Mouse (Mus musculus) midbrain, postnatal 0 days (tissue): ENCODE data around the gene Rbpjl. TPM values are rescaled to one million over a fixed set of nuclear protein-coding genes. Genes with fewer than 3 reads are reported as not detected.

Experiments
- ATAC-seq: fragments of 200-750 bp; cut with Nextera tagmentation; 2 replicates; pipeline ENCODE4 v1.8.0; 2017; ENCODE audit warnings: moderate number of reproducible peaks, mild to moderate bottlenecking, moderate TSS enrichment, moderate library complexity; ENCODE audit not compliant: low FRiP score
- DNase-seq: peaks from one replicate; pipeline ENCODE4 v3.0.0-alpha.2; 2015; ENCODE audit warnings: low spot score
- H3K27ac ChIP-seq: fragments of 300-500 bp; sonication (generic); 2 replicates; pipeline ENCODE4 v1.5.1; 2014; ENCODE audit warnings: low read depth, mild to moderate bottlenecking, low read length, mixed read lengths
- H3K27me3 ChIP-seq: fragments of 300-500 bp; sonication (generic); 2 replicates; pipeline ENCODE4 v1.6.1; 2014; ENCODE audit warnings: low read length, control low read depth, mixed read lengths; ENCODE audit not compliant: insufficient read depth
- H3K36me3 ChIP-seq: fragments of 300-500 bp; sonication (generic); 2 replicates; pipeline ENCODE4 v1.6.1; 2014; ENCODE audit warnings: low read length, control low read depth, mixed read lengths; ENCODE audit not compliant: insufficient read depth
- H3K4me1 ChIP-seq: fragments of 300-500 bp; sonication (generic); 2 replicates; pipeline ENCODE4 v1.6.1; 2014; ENCODE audit warnings: mild to moderate bottlenecking, control low read depth, antibody characterized with exemption, low read length, mixed read lengths; ENCODE audit not compliant: insufficient read depth
- H3K4me2 ChIP-seq: fragments of 300-500 bp; sonication (generic); 2 replicates; pipeline ENCODE4 v1.6.1; 2014; ENCODE audit warnings: low read depth, mild to moderate bottlenecking, low read length, mixed read lengths; ENCODE audit not compliant: poor library complexity, severe bottlenecking
- H3K4me3 ChIP-seq: fragments of 300-500 bp; sonication (generic); 2 replicates; pipeline ENCODE4 v1.5.1; 2014; ENCODE audit warnings: low read depth, mild to moderate bottlenecking, low read length, moderate library complexity
- H3K9ac ChIP-seq: fragments of 300-500 bp; sonication (generic); replicated peaks from 2 replicates; pipeline ENCODE4 v1.6.1; 2014; ENCODE audit warnings: mild to moderate bottlenecking, low read length, moderate library complexity, mixed read lengths; ENCODE audit not compliant: poor library complexity, severe bottlenecking
- H3K9me3 ChIP-seq: fragments of 300-500 bp; sonication (generic); 2 replicates; pipeline ENCODE4 v1.6.1; 2016; ENCODE audit warnings: low read length, control low read depth
- CTCF ChIP-seq: IDR thresholded peaks from 2 replicates; pipeline ENCODE4 v1.5.1; 2016; ENCODE audit warnings: antibody characterized with exemption, mild to moderate bottlenecking
- WGBS: fragments of 180-500 bp; shearing (Covaris S2); extraction: QIAGEN DNeasy Blood & Tissue Kit; methylation state at CpG from one replicate; pipeline ENCODE4 v1.1.7; 2014; 5-methylcytosine and 5-hydroxymethylcytosine counted together
- microRNA-seq: library from miRNA; unstranded; fragments of <30 nt; microRNA quantifications from one replicate; pipeline ENCODE4, GENCODE M21; 2016; ENCODE audit warnings: borderline number of aligned reads
- polyA plus RNA-seq: library from polyadenylated mRNA; unstranded; fragments of >200 nt; fragmentation: Nextera tagmentation; extraction: Ambion mirVana; gene quantifications from 2 replicates; pipeline ENCODE4 v1.2.1, GENCODE M21; 2015
- total RNA-seq: library from RNA; depleted of rRNA; stranded (reverse); fragments of >200 nt; gene quantifications from 2 replicates; pipeline ENCODE4 v1.2.3, GENCODE M21; 2014; rRNA removed

The Rbpjl gene
- total and polyA plus RNA-seq, 2 experiments from 2014 or later: 0.04 to 0.77 TPM

- Histone ChIP-seq H3K4me1 (0 out of 2 replicates have a peak, but pooled peaks cover 3% of the 10 kb centered on the region), H3K9ac (no peak overlapping the region), H3K4me2 (no peak overlapping the region), H3K27me3 (no peaks in the 10 kb centered on the region), H3K36me3 (no peaks in the 10 kb centered on the region), H3K4me3 (no peak overlapping the region), H3K9me3 (no peaks in the 10 kb centered on the region), H3K27ac (no peak overlapping the region)
- DNase-seq (no peak), ATAC-seq (no peak)
- TF ChIP-seq CTCF: no peak
- 69% methylated on average over 7 of the region's 7 CpGs for WGBS
These were observed 55.0 kb downstream of the Rbpjl start for GRCm38 (mm10) chr2:164457942-164458341.

GRCm38 (mm10) chr2:164458535-164458934 is 55.6 kb downstream of the Rbpjl start:
- Histone ChIP-seq H3K27me3 (no peaks in the 10 kb centered on the region), H3K36me3 (peaks cover 6% of the 10 kb centered on the region; the same call in 1 of the 2 replicates), H3K9ac (no peak overlapping the region), H3K9me3 (no peaks in the 10 kb centered on the region), H3K4me3 (no peak overlapping the region), H3K4me2 (no peak overlapping the region), H3K27ac (no peak overlapping the region), H3K4me1 (0 out of 2 replicates have a peak, but pooled peaks cover 3% of the 10 kb centered on the region)
- ATAC-seq (no peak), DNase-seq (no peak)
- no peak for TF ChIP-seq CTCF
- WGBS: 89% methylated on average over 8 of the region's 8 CpGs

DNA sequence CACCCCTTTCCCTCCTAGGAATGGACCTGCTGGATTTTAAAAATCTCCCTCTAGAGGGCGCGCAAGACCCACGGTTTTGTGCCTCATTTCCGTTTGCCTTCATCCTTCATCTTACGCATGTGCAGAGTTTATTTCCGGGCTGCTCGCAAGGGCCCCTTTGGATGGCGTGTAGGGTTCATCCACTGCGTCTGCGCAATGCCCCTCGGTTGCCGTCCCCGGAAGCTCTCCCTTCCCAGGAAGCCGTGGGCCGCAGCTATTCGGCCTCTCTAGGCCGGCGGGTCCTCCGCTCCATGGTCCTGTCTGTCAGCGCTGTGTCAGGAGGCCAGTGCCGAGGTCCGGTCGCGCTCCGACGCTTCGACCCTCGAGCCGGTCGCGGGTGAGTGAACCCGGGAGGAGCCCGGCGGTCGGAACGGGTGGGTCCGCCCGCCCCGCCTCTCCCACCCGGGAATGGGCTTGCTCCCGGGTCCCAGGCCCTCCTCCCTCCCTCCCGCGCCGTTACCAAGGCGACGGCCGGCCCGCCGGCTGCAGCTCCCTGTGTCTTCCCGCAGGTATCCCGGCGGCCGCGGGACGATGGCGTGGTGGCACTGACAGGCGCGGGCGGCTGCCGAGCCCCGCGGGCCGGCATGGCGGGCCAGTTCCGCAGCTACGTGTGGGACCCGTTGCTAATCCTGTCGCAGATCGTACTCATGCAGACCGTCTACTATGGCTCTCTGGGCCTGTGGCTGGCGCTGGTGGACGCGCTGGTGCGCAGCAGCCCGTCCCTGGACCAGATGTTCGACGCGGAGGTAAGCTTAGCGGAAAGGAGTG is 58.0 kb downstream of the Rbpjl start, which contains the start of gene Gm20458:
Gene Gm20458, plus strand, starts transcription at position 223 of the 807 bp plus-strand sequence.
- peak within 1 kb of the TSS; percentile 86 for H3K9ac ChIP-seq
- H3K9me3 ChIP-seq: no peaks in the 10 kb centered on the region
- TF ChIP-seq CTCF: peak; percentile 89
- H3K36me3 ChIP-seq: peaks cover 29% of the 10 kb centered on the region
- H3K4me1 ChIP-seq: 0 out of 2 replicates have a peak, but pooled peaks cover 3% of the 10 kb centered on the region
- ATAC-seq (peak; percentile 99), DNase-seq (peak; percentile 99)
- peak within 1 kb of the TSS; percentile 71 for H3K4me2 ChIP-seq
- peak within 1 kb of the TSS; percentile 69 for H3K4me3 ChIP-seq
- peak within 1 kb of the TSS; percentile 92 for H3K27ac ChIP-seq
- under 1% methylated on average over 69 of the region's 79 CpGs for WGBS
- H3K27me3 ChIP-seq: no peaks in the 10 kb centered on the region

Small RNA genes within 50 kb of the gene (microRNA-seq; reads per million reads assigned to microRNA genes)
- not detected for gene Mir7678

Other genes starting within 250 kb of the Rbpjl start
- 10.1 and 15.6 TPM in 2 replicates for gene Kcns1, start 232.0 kb upstream of the Rbpjl start, total RNA-seq
- 3.8 and 4.3 TPM in 2 replicates for gene Kcns1, start 232.0 kb upstream of the Rbpjl start, polyA plus RNA-seq
- gene Wfdc5, start 220.4 kb upstream of the Rbpjl start, total RNA-seq: not detected in 2 replicates
- not detected in 2 replicates for gene Wfdc5, start 220.4 kb upstream of the Rbpjl start, polyA plus RNA-seq
- gene Wfdc12, start 212.5 kb upstream of the Rbpjl start, total RNA-seq: not detected in 2 replicates
- not detected in 2 replicates for gene Wfdc12, start 212.5 kb upstream of the Rbpjl start, polyA plus RNA-seq
- not detected in 2 replicates for gene Wfdc15a, start 203.0 kb upstream of the Rbpjl start, total RNA-seq
- not detected in 2 replicates for gene Wfdc15a, start 203.0 kb upstream of the Rbpjl start, polyA plus RNA-seq
- not detected in 2 replicates for gene Wfdc15b, start 181.5 kb upstream of the Rbpjl start, total RNA-seq
- gene Wfdc15b, start 181.5 kb upstream of the Rbpjl start, polyA plus RNA-seq: not detected in 2 replicates
- gene Svs2, start 164.7 kb upstream of the Rbpjl start, total RNA-seq: not detected in 2 replicates
- gene Svs2, start 164.7 kb upstream of the Rbpjl start, polyA plus RNA-seq: not detected in 2 replicates
- not detected in 2 replicates for gene Svs3b, start 146.5 kb upstream of the Rbpjl start, total RNA-seq
- not detected in 2 replicates for gene Svs3b, start 146.5 kb upstream of the Rbpjl start, polyA plus RNA-seq
- not detected in 2 replicates for gene Svs4, start 124.7 kb upstream of the Rbpjl start, total RNA-seq
- gene Svs4, start 124.7 kb upstream of the Rbpjl start, polyA plus RNA-seq: not detected in 2 replicates
- not detected in 2 replicates for gene Svs3a, start 113.9 kb upstream of the Rbpjl start, total RNA-seq
- gene Svs3a, start 113.9 kb upstream of the Rbpjl start, polyA plus RNA-seq: not detected in 2 replicates
- not detected in 2 replicates for gene Svs6, start 86.4 kb upstream of the Rbpjl start, total RNA-seq
- not detected in 2 replicates for gene Svs6, start 86.4 kb upstream of the Rbpjl start, polyA plus RNA-seq
- not detected in 2 replicates for gene Svs5, start 70.4 kb upstream of the Rbpjl start, total RNA-seq
- not detected in 2 replicates for gene Svs5, start 70.4 kb upstream of the Rbpjl start, polyA plus RNA-seq
- gene Slpi, start 14.0 kb upstream of the Rbpjl start, total RNA-seq: not detected in 2 replicates
- 0.27 and 0.36 TPM in 2 replicates for gene Slpi, start 14.0 kb upstream of the Rbpjl start, polyA plus RNA-seq
- gene Matn4, start 2.0 kb downstream of the Rbpjl start, total RNA-seq: 1.9 and 2.0 TPM in 2 replicates
- gene Matn4, start 2.0 kb downstream of the Rbpjl start, polyA plus RNA-seq: 1.9 and 2.1 TPM in 2 replicates
- gene Sdc4, start 40.7 kb downstream of the Rbpjl start, total RNA-seq: 13.8 and 20.3 TPM in 2 replicates
- 18.3 and 19.3 TPM in 2 replicates for gene Sdc4, start 40.7 kb downstream of the Rbpjl start, polyA plus RNA-seq
- gene Sys1, start 53.8 kb downstream of the Rbpjl start, total RNA-seq: 194 and 206 TPM in 2 replicates
- 103 and 108 TPM in 2 replicates for gene Sys1, start 53.8 kb downstream of the Rbpjl start, polyA plus RNA-seq
- 4.7 and 15.0 TPM in 2 replicates for gene Gm20458, start 57.8 kb downstream of the Rbpjl start, total RNA-seq
- 6.9 and 7.2 TPM in 2 replicates for gene Gm20458, start 57.8 kb downstream of the Rbpjl start, polyA plus RNA-seq
- not detected in 2 replicates for gene Trp53tg5, start 70.6 kb downstream of the Rbpjl start, total RNA-seq
- not detected in 2 replicates for gene Trp53tg5, start 70.6 kb downstream of the Rbpjl start, polyA plus RNA-seq
- 21.1 and 26.7 TPM in 2 replicates for gene Dbndd2, start 83.0 kb downstream of the Rbpjl start, total RNA-seq
- gene Dbndd2, start 83.0 kb downstream of the Rbpjl start, polyA plus RNA-seq: 24.8 and 25.4 TPM in 2 replicates
- 117 and 126 TPM in 2 replicates for gene Pigt, start 94.4 kb downstream of the Rbpjl start, total RNA-seq
- gene Pigt, start 94.4 kb downstream of the Rbpjl start, polyA plus RNA-seq: 121 and 126 TPM in 2 replicates
- gene Wfdc2, start 159.3 kb downstream of the Rbpjl start, total RNA-seq: 0.38 and 0.52 TPM in 2 replicates
- gene Wfdc2, start 159.3 kb downstream of the Rbpjl start, polyA plus RNA-seq: 1.5 and 1.9 TPM in 2 replicates
- gene Spint3, start 170.3 kb downstream of the Rbpjl start, total RNA-seq: not detected in 2 replicates
- gene Spint3, start 170.3 kb downstream of the Rbpjl start, polyA plus RNA-seq: not detected in 2 replicates
- not detected in 2 replicates for gene Wfdc6a, start 182.3 kb downstream of the Rbpjl start, total RNA-seq
- gene Wfdc6a, start 182.3 kb downstream of the Rbpjl start, polyA plus RNA-seq: not detected in 2 replicates
- not detected in 2 replicates for gene Eppin, start 190.5 kb downstream of the Rbpjl start, total RNA-seq
- not detected in 2 replicates for gene Eppin, start 190.5 kb downstream of the Rbpjl start, polyA plus RNA-seq
- gene Wfdc6b, start 210.4 kb downstream of the Rbpjl start, total RNA-seq: not detected in 2 replicates
- not detected in 2 replicates for gene Wfdc6b, start 210.4 kb downstream of the Rbpjl start, polyA plus RNA-seq
- 0.28 TPM in 1 of 2 replicates, not detected in the other for gene Wfdc8, start 210.5 kb downstream of the Rbpjl start, total RNA-seq
- gene Wfdc8, start 210.5 kb downstream of the Rbpjl start, polyA plus RNA-seq: not detected in 2 replicates
- not detected in 2 replicates for gene Wfdc16, start 235.7 kb downstream of the Rbpjl start, total RNA-seq
- not detected in 2 replicates for gene Wfdc16, start 235.7 kb downstream of the Rbpjl start, polyA plus RNA-seq